In genomic region chr9:54765336-54766085, GRCm38 (mm10) we compare ENCODE assay signal across 7 mouse cellular contexts. TPM values are rescaled to one million over a fixed set of nuclear protein-coding genes. Genes with fewer than 3 reads are reported as not detected.
A peak's percentile ranks its signal among the peaks of the same experiment; 100 is the strongest.
DNase-seq lines count a peak whose midpoint lies in the region; ATAC-seq lines count a peak whose summit lies in the region.

No protein-coding gene starts in this region.

- peaks cover 32% of the 10 kb centered on the region for H3K4me1 ChIP-seq in forebrain, embryonic 12.5 days
- 0 out of 2 replicates have a peak, but pooled peaks cover 4% of the 10 kb centered on the region for H3K4me1 ChIP-seq in liver, embryonic 13.5 days (replicated peaks)

- no peak for ATAC-seq in forebrain, embryonic 12.5 days (ENCODE audit: low FRiP score)
- no peak for ATAC-seq in liver, embryonic 13.5 days (ENCODE audit: low read depth)

- no peaks in the 10 kb centered on the region for H3K36me3 ChIP-seq in forebrain, embryonic 12.5 days (replicated peaks)
- no peaks in the 10 kb centered on the region for H3K36me3 ChIP-seq in liver, embryonic 13.5 days

- peak overlapping the region; percentile 64 for H3K4me2 ChIP-seq in forebrain, embryonic 12.5 days
- peak overlapping the region; percentile 43 for H3K4me2 ChIP-seq in liver, embryonic 13.5 days

- H3K9ac ChIP-seq in forebrain, embryonic 12.5 days, result peak overlapping the region; percentile 30
- H3K9ac ChIP-seq in liver, embryonic 13.5 days, result no peak overlapping the region

- no peak overlapping the region for H3K27ac ChIP-seq in forebrain, embryonic 12.5 days
- no peak overlapping the region for H3K27ac ChIP-seq in liver, embryonic 13.5 days

- H3K27me3 ChIP-seq in forebrain, embryonic 12.5 days, result peaks cover 73% of the 10 kb centered on the region
- peaks cover 90% of the 10 kb centered on the region for H3K27me3 ChIP-seq in liver, embryonic 13.5 days

- H3K4me3 ChIP-seq in forebrain, embryonic 12.5 days (replicated peaks), result peak overlapping the region; percentile 42
- peak overlapping the region; percentile 21; the same call in 1 of the 2 replicates for H3K4me3 ChIP-seq in liver, embryonic 13.5 days (replicated peaks)

- DNase-seq in right cerebral cortex, postnatal 4 days, result peak; percentile 19
- DNase-seq in right cerebral cortex, postnatal 36 days (ENCODE audit: low spot score in 2 of 2), result no peak
- DNase-seq in liver, embryonic 13.5 days, result no peak
- DNase-seq in testis, postnatal 14 days (ENCODE audit: low spot score), result peak; percentile 25
- DNase-seq in cerebellum, adult 11-12 months, result no peak
- DNase-seq in layer of hippocampus, postnatal 36 days, result no peak

- no peaks in the 10 kb centered on the region for H3K9me3 ChIP-seq in forebrain, embryonic 12.5 days
- H3K9me3 ChIP-seq in liver, embryonic 13.5 days (replicated peaks), result no peaks in the 10 kb centered on the region

- WGBS in forebrain, embryonic 12.5 days, result 1% methylated on average over 41 of the region's 41 CpGs
- 1% methylated on average over 41 of the region's 41 CpGs for WGBS in liver, embryonic 13.5 days (ENCODE audit: insufficient replicate concordance)

RNA-seq across cellular contexts. Expression of gene Crabp1, which starts 1.0 kb away (rescaled TPM):
- polyA plus RNA-seq in forebrain, embryonic 12.5 days (2016; fragmentation: Nextera tagmentation; extraction: Ambion mirVana), result 106 and 133 TPM in 2 replicates
- 3.2 and 3.8 TPM in 2 replicates for polyA plus RNA-seq in liver, embryonic 13.5 days (2015; fragmentation: Nextera tagmentation; extraction: Ambion mirVana)
- total RNA-seq in layer of hippocampus, postnatal 36 days (2021), result 1 to 10 TPM; 1.2 TPM

RNA-seq across cellular contexts. Expression of gene Wdr61, which starts 31.2 kb away (rescaled TPM):
- 140 and 142 TPM in 2 replicates for polyA plus RNA-seq in forebrain, embryonic 12.5 days (2016; fragmentation: Nextera tagmentation; extraction: Ambion mirVana)
- polyA plus RNA-seq in liver, embryonic 13.5 days (2015; fragmentation: Nextera tagmentation; extraction: Ambion mirVana), result 118 and 128 TPM in 2 replicates
- total RNA-seq in layer of hippocampus, postnatal 36 days (2021), result 10 to 100 TPM; 60.9 to 62.5 TPM

Comparison
In these comparisons a context has a peak if more than half of its experiments do, and no peak if none do; other contexts are left out.
1. DNase-seq: peak in right cerebral cortex, postnatal 4 days (single experiment) and testis, postnatal 14 days (single experiment); none in right cerebral cortex, postnatal 36 days (0 of 2), liver, embryonic 13.5 days (single experiment), cerebellum, adult 11-12 months (single experiment) and layer of hippocampus, postnatal 36 days (0 of 2).
2. RNA of gene Crabp1, which starts 1.0 kb away (polyA plus RNA-seq): 106 to 133 TPM in forebrain, embryonic 12.5 days; 3.2 to 3.8 TPM in liver, embryonic 13.5 days; every median in the first group is over 10 times any median in the second.